Mouse (Mus musculus): ENCODE data around the gene Hspa8. TPM values are rescaled to one million over a fixed set of nuclear protein-coding genes. Genes with fewer than 3 reads are reported as not detected.
A peak's percentile ranks its signal among the peaks of the same experiment; 100 is the strongest.
"Not testable (repeated sequence)": the region's sequence is repeated elsewhere in the genome, so short reads cannot be mapped to it uniquely, and the experiment has no call there.

Gene Hspa8
- polyA plus RNA-seq, 1 experiment from 2014 or later, result 2,577 TPM

- H3K4me1 ChIP-seq (ENCODE audit: control insufficient read depth, insufficient read depth, low read length), result peaks cover 14% of the 10 kb centered on the region; the same call in 1 of the 2 replicates
- ATAC-seq (ENCODE audit: low read depth) (no peak), DNase-seq (ENCODE audit: low spot score) (no peak)
- no peaks in the 10 kb centered on the region for H3K27me3 ChIP-seq (replicated peaks; ENCODE audit: control insufficient read depth, insufficient read depth, low read length)
- H3K36me3 ChIP-seq (ENCODE audit: control insufficient read depth, insufficient read depth, low read length), result peaks cover 24% of the 10 kb centered on the region
- H3K4me3 ChIP-seq (ENCODE audit: low read depth, low read length), result no peak overlapping the region
- H3K9me3 ChIP-seq (ENCODE audit: control insufficient read depth, low read length), result no peaks in the 10 kb centered on the region
- peak overlapping the region; percentile 35; the same call in 1 of the 2 replicates for H3K27ac ChIP-seq (replicated peaks; ENCODE audit: low read depth, low read length)
- no peak overlapping the region for H3K4me2 ChIP-seq (ENCODE audit: low read depth, low read length)
- H3K9ac ChIP-seq (ENCODE audit: low read depth, low read length), result no peak overlapping the region
- 82% methylated on average over 11 of the region's 11 CpGs for WGBS
Measured at GRCm38 (mm10) chr9:40780892-40781725, 19.7 kb upstream of the Hspa8 start.

GRCm38 (mm10) chr9:40781726-40782581 lies 18.8 kb upstream of the Hspa8 start:
- DNase-seq (ENCODE audit: low spot score), result no peak
- Histone ChIP-seq H3K4me2 (ENCODE audit: low read depth, low read length) (peak overlapping the region; percentile 11; the same call in 1 of the 2 replicates), H3K27ac (replicated peaks; ENCODE audit: low read depth, low read length) (peak overlapping the region; percentile 35; the same call in 1 of the 2 replicates), H3K4me1 (ENCODE audit: control insufficient read depth, insufficient read depth, low read length) (peaks cover 14% of the 10 kb centered on the region; the same call in 1 of the 2 replicates), H3K9me3 (ENCODE audit: control insufficient read depth, low read length) (no peaks in the 10 kb centered on the region), H3K9ac (ENCODE audit: low read depth, low read length) (peak overlapping the region; percentile 20; the same call in 1 of the 2 replicates), H3K36me3 (ENCODE audit: control insufficient read depth, insufficient read depth, low read length) (peaks cover 24% of the 10 kb centered on the region), H3K27me3 (replicated peaks; ENCODE audit: control insufficient read depth, insufficient read depth, low read length) (no peaks in the 10 kb centered on the region), H3K4me3 (ENCODE audit: low read depth, low read length) (no peak overlapping the region)
- no peak for ATAC-seq (ENCODE audit: low read depth)
- 42% methylated on average over 26 of the region's 26 CpGs for WGBS

GRCm38 (mm10) chr9:40783641-40784373 lies 17.0 kb upstream of the Hspa8 start:
- ATAC-seq (ENCODE audit: low read depth), result 0 out of 2 replicates have a peak, but pooled peaks have one; percentile 24
- H3K4me2 ChIP-seq (ENCODE audit: low read depth, low read length), result 0 out of 2 replicates have a peak overlapping the region, but pooled peaks have one; percentile 5

GRCm38 (mm10) chr9:40784374-40784967 lies 16.3 kb upstream of the Hspa8 start:
- WGBS, result 12% methylated on average over 9 of the region's 9 CpGs

More at GRCm38 (mm10) chr9:40783641-40784373, 17.0 kb upstream of the Hspa8 start:
- H3K27me3 ChIP-seq (replicated peaks; ENCODE audit: control insufficient read depth, insufficient read depth, low read length), result no peaks in the 10 kb centered on the region
- no peak overlapping the region for H3K4me3 ChIP-seq (ENCODE audit: low read depth, low read length)
- WGBS, result 14% methylated on average over 13 of the region's 13 CpGs
- peaks cover 14% of the 10 kb centered on the region; the same call in 1 of the 2 replicates for H3K4me1 ChIP-seq (ENCODE audit: control insufficient read depth, insufficient read depth, low read length)
- H3K27ac ChIP-seq (replicated peaks; ENCODE audit: low read depth, low read length), result peak overlapping the region; percentile 66
- peak; percentile 77 for DNase-seq (ENCODE audit: low spot score)
- no peak overlapping the region for H3K9ac ChIP-seq (ENCODE audit: low read depth, low read length)
- no peaks in the 10 kb centered on the region for H3K9me3 ChIP-seq (ENCODE audit: control insufficient read depth, low read length)
- peaks cover 24% of the 10 kb centered on the region for H3K36me3 ChIP-seq (ENCODE audit: control insufficient read depth, insufficient read depth, low read length)

GRCm38 (mm10) chr9:40785452-40785851 lies 15.3 kb upstream of the Hspa8 start:
- DNase-seq (ENCODE audit: low spot score) (no peak), ATAC-seq (ENCODE audit: low read depth) (no peak)
- Histone ChIP-seq H3K9me3 (ENCODE audit: control insufficient read depth, low read length) (no peaks in the 10 kb centered on the region), H3K36me3 (ENCODE audit: control insufficient read depth, insufficient read depth, low read length) (peaks cover 18% of the 10 kb centered on the region), H3K27me3 (replicated peaks; ENCODE audit: control insufficient read depth, insufficient read depth, low read length) (no peaks in the 10 kb centered on the region), H3K4me1 (ENCODE audit: control insufficient read depth, insufficient read depth, low read length) (peaks cover 14% of the 10 kb centered on the region; the same call in 1 of the 2 replicates), H3K4me3 (ENCODE audit: low read depth, low read length) (no peak overlapping the region), H3K27ac (replicated peaks; ENCODE audit: low read depth, low read length) (no peak overlapping the region), H3K9ac (ENCODE audit: low read depth, low read length) (no peak overlapping the region), H3K4me2 (ENCODE audit: low read depth, low read length) (no peak overlapping the region)
- WGBS, result 52% methylated on average over 6 of the region's 6 CpGs

More at GRCm38 (mm10) chr9:40784374-40784967, 16.3 kb upstream of the Hspa8 start:
- no peaks in the 10 kb centered on the region for H3K9me3 ChIP-seq (ENCODE audit: control insufficient read depth, low read length)
- no peak overlapping the region for H3K9ac ChIP-seq (ENCODE audit: low read depth, low read length)
- H3K4me3 ChIP-seq (ENCODE audit: low read depth, low read length), result no peak overlapping the region
- ATAC-seq (ENCODE audit: low read depth) (peak; percentile 89), DNase-seq (ENCODE audit: low spot score) (peak; percentile 92)
- H3K27ac ChIP-seq (replicated peaks; ENCODE audit: low read depth, low read length), result peak overlapping the region; percentile 66
- H3K36me3 ChIP-seq (ENCODE audit: control insufficient read depth, insufficient read depth, low read length), result peaks cover 24% of the 10 kb centered on the region
- H3K4me1 ChIP-seq (ENCODE audit: control insufficient read depth, insufficient read depth, low read length), result peaks cover 14% of the 10 kb centered on the region; the same call in 1 of the 2 replicates
- H3K4me2 ChIP-seq (ENCODE audit: low read depth, low read length), result 0 out of 2 replicates have a peak overlapping the region, but pooled peaks have one; percentile 5
- H3K27me3 ChIP-seq (replicated peaks; ENCODE audit: control insufficient read depth, insufficient read depth, low read length), result no peaks in the 10 kb centered on the region

- WGBS, result 98% methylated on average over 6 of the region's 6 CpGs
- H3K4me2 ChIP-seq (ENCODE audit: low read depth, low read length); DNase-seq (ENCODE audit: low spot score); H3K36me3 ChIP-seq (ENCODE audit: control insufficient read depth, insufficient read depth, low read length); H3K27me3 ChIP-seq (replicated peaks; ENCODE audit: control insufficient read depth, insufficient read depth, low read length); H3K9ac ChIP-seq (ENCODE audit: low read depth, low read length); ATAC-seq (ENCODE audit: low read depth); H3K9me3 ChIP-seq (ENCODE audit: control insufficient read depth, low read length); H3K4me3 ChIP-seq (ENCODE audit: low read depth, low read length); H3K27ac ChIP-seq (replicated peaks; ENCODE audit: low read depth, low read length): not testable (repeated sequence)
- peaks cover 14% of the 10 kb centered on the region; the same call in 1 of the 2 replicates for H3K4me1 ChIP-seq (ENCODE audit: control insufficient read depth, insufficient read depth, low read length)
Measured at GRCm38 (mm10) chr9:40786820-40787219, 14.0 kb upstream of the Hspa8 start.

GRCm38 (mm10) chr9:40791864-40792633 lies 8.7 kb upstream of the Hspa8 start:
- no peak for DNase-seq (ENCODE audit: low spot score)
- no peak for ATAC-seq (ENCODE audit: low read depth)
- 71% methylated on average over 6 of the region's 6 CpGs for WGBS

More at GRCm38 (mm10) chr9:40791864-40792633, 8.7 kb upstream of the Hspa8 start:
- no peak overlapping the region for H3K9ac ChIP-seq (ENCODE audit: low read depth, low read length)
- H3K27me3 ChIP-seq (replicated peaks; ENCODE audit: control insufficient read depth, insufficient read depth, low read length), result no peaks in the 10 kb centered on the region
- no peak overlapping the region for H3K4me3 ChIP-seq (ENCODE audit: low read depth, low read length)
- no peaks in the 10 kb centered on the region for H3K36me3 ChIP-seq (ENCODE audit: control insufficient read depth, insufficient read depth, low read length)
- no peak overlapping the region for H3K4me2 ChIP-seq (ENCODE audit: low read depth, low read length)
- no peaks in the 10 kb centered on the region for H3K4me1 ChIP-seq (ENCODE audit: control insufficient read depth, insufficient read depth, low read length)
- no peak overlapping the region for H3K27ac ChIP-seq (replicated peaks; ENCODE audit: low read depth, low read length)
- H3K9me3 ChIP-seq (ENCODE audit: control insufficient read depth, low read length), result no peaks in the 10 kb centered on the region

Data from embryonic facial prominence, embryonic 14.5 days (tissue).